Mouse (Mus musculus) thymus, adult 2 months (tissue): Measurements from ENCODE around the gene Ppfibp2. TPM values are rescaled to one million over a fixed set of nuclear protein-coding genes. Genes with fewer than 3 reads are reported as not detected.
A peak's percentile ranks its signal among the peaks of the same experiment; 100 is the strongest.

ENCODE experiments used
- DNase-seq: peaks from one replicate; pipeline ENCODE4 v3.0.0; 2021
- H3K27ac ChIP-seq: fragments of 200-500 bp; 2 replicates; pipeline ENCODE4 v1.5.1; 2012; ENCODE audit warnings: low read length, control low read depth; ENCODE audit not compliant: control insufficient read depth, insufficient read depth
- H3K27me3 ChIP-seq: fragments of 200-500 bp; 2 replicates; pipeline ENCODE4 v1.6.1; 2012; ENCODE audit warnings: mild to moderate bottlenecking, low read length, moderate library complexity, mixed read lengths; ENCODE audit not compliant: control insufficient read depth, insufficient read depth
- H3K36me3 ChIP-seq: fragments of 200-500 bp; 2 replicates; pipeline ENCODE4 v1.6.1; 2012; ENCODE audit warnings: mild to moderate bottlenecking, low read length, moderate library complexity; ENCODE audit not compliant: control insufficient read depth, insufficient read depth
- H3K4me1 ChIP-seq: fragments of 200-500 bp; replicated peaks from 2 replicates; pipeline ENCODE4 v1.6.1; 2012; ENCODE audit warnings: low read length; ENCODE audit not compliant: control insufficient read depth, insufficient read depth
- H3K4me3 ChIP-seq: fragments of 200-500 bp; 2 replicates; pipeline ENCODE4 v1.5.1; 2012; ENCODE audit warnings: mild to moderate bottlenecking, low read length, control low read depth, moderate library complexity; ENCODE audit not compliant: control insufficient read depth, insufficient read depth
- CTCF ChIP-seq: fragments of 200-500 bp; IDR thresholded peaks from 2 replicates; pipeline ENCODE4 v1.5.1; 2012; ENCODE audit warnings: mild to moderate bottlenecking, control low read depth, low read length, moderate library complexity, borderline replicate concordance; ENCODE audit not compliant: control insufficient read depth, poor library complexity, insufficient read depth; ENCODE audit errors: extremely low read depth
- POLR2A ChIP-seq: fragments of 200-500 bp; IDR thresholded peaks from 2 replicates; pipeline ENCODE4 v1.6.1; 2012; ENCODE audit warnings: mild to moderate bottlenecking, low read length, control low read depth, moderate library complexity; ENCODE audit not compliant: control insufficient read depth, poor library complexity, insufficient read depth; ENCODE audit errors: extremely low read depth
- WGBS: fragments of 180-500 bp; shearing (Covaris S2); methylation state at CpG from one replicate; pipeline ENCODE4 v1.1.7; 2018; 5-methylcytosine and 5-hydroxymethylcytosine counted together
- polyA plus RNA-seq: library from polyadenylated mRNA; depleted of rRNA; stranded (reverse); fragments of >200 nt; gene quantifications from 2 replicates; pipeline ENCODE4 v1.2.3, GENCODE M21; 2012; rRNA removed

Ppfibp2 gene
- 3.9 and 5.6 TPM in 2 replicates for polyA plus RNA-seq

DNA sequence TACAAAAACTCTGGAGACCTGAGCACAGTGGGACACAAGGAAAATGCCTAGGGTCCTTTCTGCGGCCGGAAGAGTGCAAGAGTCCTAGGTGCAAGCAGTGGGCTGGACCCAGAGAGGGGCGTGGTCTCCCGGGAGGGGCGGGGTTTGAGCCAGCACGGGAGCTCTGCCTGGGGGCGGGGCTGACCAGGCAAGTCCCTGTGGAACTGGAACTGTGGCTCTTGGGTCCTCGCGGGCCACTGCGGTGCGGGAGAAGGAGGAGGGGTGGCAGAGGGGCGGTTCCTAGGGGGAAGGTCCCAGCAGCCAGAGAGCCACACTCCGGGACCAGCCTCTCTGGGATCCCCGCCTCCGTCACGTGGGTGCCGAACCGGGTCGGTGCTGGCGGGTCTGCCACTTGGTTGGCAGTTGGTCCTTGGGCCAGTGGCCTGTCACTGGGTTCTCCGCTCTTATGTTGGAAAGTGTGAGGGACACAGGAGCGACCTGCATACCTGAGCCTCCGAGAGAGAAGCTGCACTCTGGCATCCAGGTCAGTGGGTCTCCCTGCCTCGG, at the start of gene Ppfibp2:
Ppfibp2 (plus strand) TSS at position 351 of the 546 bp plus-strand sequence.
- Histone ChIP-seq H3K4me3 (peak within 1 kb of the TSS; percentile 48), H3K27ac (peak within 1 kb of the TSS; percentile 56; the same call in 1 of the 2 replicates), H3K27me3 (0 out of 2 replicates have a peak, but pooled peaks cover 3% of the 10 kb centered on the region), H3K4me1 (peaks cover 8% of the 10 kb centered on the region), H3K36me3 (no peaks in the 10 kb centered on the region)
- DNase-seq = peak; percentile 84
- TF ChIP-seq CTCF (no peak), POLR2A (no peak)
- 1% methylated on average over 24 of the region's 24 CpGs for WGBS

GRCm38 (mm10) chr7:107547872-107548271, 47.1 kb upstream of the Ppfibp2 start:
- 97% methylated on average over 3 of the region's 3 CpGs for WGBS
- Histone ChIP-seq H3K27ac (no peak overlapping the region), H3K27me3 (no peaks in the 10 kb centered on the region), H3K4me3 (no peak overlapping the region), H3K36me3 (no peaks in the 10 kb centered on the region), H3K4me1 (no peaks in the 10 kb centered on the region)
- no peak for DNase-seq
- TF ChIP-seq POLR2A (no peak), CTCF (no peak)

GRCm38 (mm10) chr7:107553461-107553860, 41.5 kb upstream of the Ppfibp2 start:
- H3K4me1 ChIP-seq = no peaks in the 10 kb centered on the region
- no peaks in the 10 kb centered on the region for H3K27me3 ChIP-seq
- no peak overlapping the region for H3K27ac ChIP-seq
- H3K36me3 ChIP-seq = no peaks in the 10 kb centered on the region
- 4% methylated on average over 1 of the region's 1 CpGs for WGBS
- H3K4me3 ChIP-seq = no peak overlapping the region
- DNase-seq = no peak
- no peak for TF ChIP-seq CTCF
- TF ChIP-seq POLR2A = no peak

DNA sequence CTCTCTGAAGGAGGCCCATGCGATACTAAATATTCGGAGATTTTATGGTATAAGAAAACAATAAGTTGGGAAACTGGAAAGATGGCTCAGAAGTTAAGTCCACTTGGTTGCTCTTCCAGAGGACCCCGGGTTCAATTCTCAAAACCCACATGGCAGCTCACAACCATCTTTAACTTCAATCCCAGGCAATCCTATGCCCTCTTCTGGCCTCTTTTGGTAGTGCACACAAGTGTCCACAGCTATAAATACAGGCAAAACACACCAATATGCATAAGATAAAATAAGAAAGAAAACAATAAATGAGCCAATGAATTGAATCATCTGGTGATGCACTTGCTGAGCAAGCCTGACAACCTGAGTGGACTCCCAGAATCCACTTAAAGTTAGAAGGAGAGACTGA, 39.1 kb upstream of the Ppfibp2 start:
- H3K27me3 ChIP-seq = no peaks in the 10 kb centered on the region
- no peaks in the 10 kb centered on the region for H3K36me3 ChIP-seq
- H3K27ac ChIP-seq = no peak overlapping the region
- no peaks in the 10 kb centered on the region for H3K4me1 ChIP-seq
- no peak for TF ChIP-seq POLR2A
- no peak for TF ChIP-seq CTCF
- no peak overlapping the region for H3K4me3 ChIP-seq
- peak; percentile 23 for DNase-seq
- 92% methylated on average over 3 of the region's 3 CpGs for WGBS

DNA sequence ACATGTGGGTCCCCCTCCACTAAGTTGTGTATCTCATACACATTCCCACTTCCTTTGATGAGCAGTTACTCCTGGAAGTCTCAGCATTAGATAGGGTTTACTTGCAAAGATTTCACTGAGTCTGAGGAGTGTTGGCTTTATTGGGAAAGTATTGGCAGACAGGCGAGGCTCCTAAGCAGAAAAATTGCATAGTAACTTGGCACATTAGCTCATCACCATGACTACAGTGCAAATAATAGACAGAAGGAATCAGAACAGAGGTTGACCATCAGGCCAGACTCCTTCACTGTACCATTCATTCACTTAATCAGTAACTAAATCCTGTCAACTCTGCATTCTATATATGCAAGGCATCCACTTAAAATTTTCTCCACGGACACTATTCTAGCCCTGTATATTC, 34.3 kb upstream of the Ppfibp2 start:
- no peak for DNase-seq

DNA sequence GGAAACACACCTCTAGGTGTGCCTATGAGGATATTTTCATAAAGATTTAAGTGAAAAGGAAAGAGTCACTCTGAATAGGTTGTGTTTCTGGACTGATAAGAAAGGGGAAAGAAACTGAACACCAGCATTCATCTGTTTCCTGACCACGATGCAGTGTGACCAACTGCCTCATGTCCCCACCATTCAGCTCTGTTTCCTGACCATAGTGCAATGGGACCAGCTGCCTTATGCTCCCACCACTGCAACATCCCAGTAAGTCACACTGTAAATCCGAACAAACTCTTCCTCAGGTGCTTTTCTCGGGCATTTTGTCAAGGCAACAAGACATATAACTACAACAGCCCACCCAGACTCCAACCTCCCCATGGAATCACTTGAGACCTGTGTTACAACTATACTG, 33.4 kb upstream of the Ppfibp2 start:
- Histone ChIP-seq H3K4me3 (no peak overlapping the region), H3K27ac (no peak overlapping the region), H3K36me3 (no peaks in the 10 kb centered on the region), H3K4me1 (no peaks in the 10 kb centered on the region), H3K27me3 (no peaks in the 10 kb centered on the region)
- TF ChIP-seq CTCF (no peak), POLR2A (no peak)
- DNase-seq = no peak
- WGBS = 17% methylated on average over 3 of the region's 3 CpGs

More for the DNA sequence above, 34.3 kb upstream of the Ppfibp2 start:
- H3K27me3 ChIP-seq = no peaks in the 10 kb centered on the region
- H3K4me3 ChIP-seq = no peak overlapping the region
- no peaks in the 10 kb centered on the region for H3K36me3 ChIP-seq
- no peak for TF ChIP-seq CTCF
- TF ChIP-seq POLR2A = no peak
- 92% methylated on average over 2 of the region's 2 CpGs for WGBS
- no peaks in the 10 kb centered on the region for H3K4me1 ChIP-seq
- no peak overlapping the region for H3K27ac ChIP-seq

- WGBS = 78% methylated on average over 2 of the region's 2 CpGs
- no peak for TF ChIP-seq POLR2A
- TF ChIP-seq CTCF = no peak
- no peak overlapping the region for H3K4me3 ChIP-seq
- no peak overlapping the region for H3K27ac ChIP-seq
- DNase-seq = no peak
- H3K4me1 ChIP-seq = no peaks in the 10 kb centered on the region
- no peaks in the 10 kb centered on the region for H3K36me3 ChIP-seq
- no peaks in the 10 kb centered on the region for H3K27me3 ChIP-seq
These were observed 31.3 kb upstream of the Ppfibp2 start for GRCm38 (mm10) chr7:107563727-107564126.
